Mouse (Mus musculus): ENCODE measurements around the gene Ddx23. TPM values are rescaled to one million over a fixed set of nuclear protein-coding genes. Genes with fewer than 3 reads are reported as not detected.
A peak's percentile ranks its signal among the peaks of the same experiment; 100 is the strongest.

Gene Ddx23
- polyA plus RNA-seq, 1 experiment from 2014 or later = 26.4 TPM

GRCm38 (mm10) chr15:98609331-98610130, 53.2 kb downstream of the Ddx23 start, which contains the start of gene Adcy6:
TSS of gene Adcy6 (minus strand) at chr15:98610076.
- Histone ChIP-seq H3K27me3 (replicated peaks) (no peaks in the 10 kb centered on the region), H3K36me3 (replicated peaks) (no peaks in the 10 kb centered on the region), H3K4me2 (peak within 1 kb of the TSS; percentile 74), H3K4me3 (peak within 1 kb of the TSS; percentile 87), H3K9ac (peak within 1 kb of the TSS; percentile 86), H3K4me1 (peaks cover 37% of the 10 kb centered on the region), H3K27ac (peak within 1 kb of the TSS; percentile 86), H3K9me3 (no peaks in the 10 kb centered on the region)
- ATAC-seq (replicated peaks) = peak; percentile 75
- 3% methylated on average over 66 of the region's 75 CpGs for WGBS

GRCm38 (mm10) chr15:98608784-98609250, 53.9 kb downstream of the Ddx23 start:
- Histone ChIP-seq H3K4me3 (peak overlapping the region; percentile 87), H3K4me2 (peak overlapping the region; percentile 74), H3K4me1 (peaks cover 37% of the 10 kb centered on the region), H3K9ac (peak overlapping the region; percentile 86), H3K27me3 (replicated peaks) (no peaks in the 10 kb centered on the region), H3K27ac (peak overlapping the region; percentile 86), H3K36me3 (replicated peaks) (peaks cover 5% of the 10 kb centered on the region; the same call in 1 of the 2 replicates), H3K9me3 (no peaks in the 10 kb centered on the region)
- 0% methylated on average over 9 of the region's 26 CpGs for WGBS
- ATAC-seq (replicated peaks) = peak; percentile 50; the same call in 1 of the 2 replicates

GRCm38 (mm10) chr15:98608058-98608783, 54.5 kb downstream of the Ddx23 start:
- Histone ChIP-seq H3K4me2 (peak overlapping the region; percentile 74), H3K4me3 (peak overlapping the region; percentile 87), H3K9ac (peak overlapping the region; percentile 86), H3K4me1 (peaks cover 40% of the 10 kb centered on the region), H3K27me3 (replicated peaks) (no peaks in the 10 kb centered on the region), H3K9me3 (no peaks in the 10 kb centered on the region), H3K36me3 (replicated peaks) (peaks cover 9% of the 10 kb centered on the region; the same call in 1 of the 2 replicates), H3K27ac (no peak overlapping the region)
- 10% methylated on average over 10 of the region's 10 CpGs for WGBS
- no peak for ATAC-seq (replicated peaks)

GRCm38 (mm10) chr15:98607557-98607956, 55.1 kb downstream of the Ddx23 start:
- Histone ChIP-seq H3K27ac (no peak overlapping the region), H3K9ac (0 out of 2 replicates have a peak overlapping the region, but pooled peaks have one; percentile 20)
- 25% methylated on average over 4 of the region's 4 CpGs for WGBS

GRCm38 (mm10) chr15:98606739-98607138, 56.0 kb downstream of the Ddx23 start:
- H3K27me3 ChIP-seq (replicated peaks) = no peaks in the 10 kb centered on the region
- H3K9ac ChIP-seq = no peak overlapping the region
- WGBS = 60% methylated on average over 9 of the region's 9 CpGs
- H3K4me3 ChIP-seq = no peak overlapping the region
- no peak overlapping the region for H3K4me2 ChIP-seq
- H3K4me1 ChIP-seq = peaks cover 49% of the 10 kb centered on the region
- no peak overlapping the region for H3K27ac ChIP-seq
- H3K36me3 ChIP-seq (replicated peaks) = peaks cover 16% of the 10 kb centered on the region; the same call in 1 of the 2 replicates
- ATAC-seq (replicated peaks) = no peak
- H3K9me3 ChIP-seq = no peaks in the 10 kb centered on the region

More at GRCm38 (mm10) chr15:98607557-98607956, 55.1 kb downstream of the Ddx23 start:
- Histone ChIP-seq H3K4me3 (peak overlapping the region; percentile 87; the same call in 1 of the 2 replicates), H3K4me1 (peaks cover 46% of the 10 kb centered on the region), H3K27me3 (replicated peaks) (no peaks in the 10 kb centered on the region), H3K36me3 (replicated peaks) (peaks cover 16% of the 10 kb centered on the region; the same call in 1 of the 2 replicates), H3K4me2 (peak overlapping the region; percentile 74), H3K9me3 (no peaks in the 10 kb centered on the region)
- no peak for ATAC-seq (replicated peaks)

GRCm38 (mm10) chr15:98606051-98606536, 56.6 kb downstream of the Ddx23 start:
- H3K4me3 ChIP-seq = no peak overlapping the region
- no peak overlapping the region for H3K9ac ChIP-seq
- ATAC-seq (replicated peaks) = no peak
- H3K9me3 ChIP-seq = no peaks in the 10 kb centered on the region
- H3K4me1 ChIP-seq = peaks cover 49% of the 10 kb centered on the region
- no peaks in the 10 kb centered on the region for H3K27me3 ChIP-seq (replicated peaks)
- H3K36me3 ChIP-seq (replicated peaks) = peaks cover 16% of the 10 kb centered on the region; the same call in 1 of the 2 replicates
- H3K27ac ChIP-seq = no peak overlapping the region
- WGBS = 93% methylated on average over 12 of the region's 12 CpGs
- no peak overlapping the region for H3K4me2 ChIP-seq

DNA sequence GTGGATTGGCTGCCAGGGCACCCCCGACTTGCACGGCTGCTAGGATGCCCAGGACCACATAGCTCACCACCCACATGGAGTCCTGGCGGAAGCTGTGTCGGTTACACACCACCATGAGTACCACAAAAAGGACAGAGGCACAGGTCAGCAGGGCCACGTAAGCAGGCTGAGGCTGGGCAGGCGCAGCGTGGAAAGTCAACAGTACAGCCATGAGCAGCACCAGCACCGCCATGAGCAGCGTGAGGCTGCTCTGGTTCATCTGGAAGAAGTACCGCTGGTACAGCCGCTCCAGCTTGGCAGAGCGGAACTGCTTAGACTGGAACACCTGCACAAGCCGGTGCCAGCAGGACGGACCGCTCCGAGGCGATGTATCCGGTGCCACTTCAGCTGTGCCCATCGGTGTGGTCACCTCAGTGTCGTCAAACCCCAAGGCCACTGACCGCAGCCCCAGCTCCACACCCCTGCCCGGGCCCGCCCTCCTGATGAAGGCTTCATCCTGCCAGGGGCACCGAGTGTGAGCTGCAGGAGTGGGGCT, 58.6 kb downstream of the Ddx23 start:
- H3K4me3 ChIP-seq = no peak overlapping the region
- peaks cover 41% of the 10 kb centered on the region for H3K4me1 ChIP-seq
- no peaks in the 10 kb centered on the region for H3K27me3 ChIP-seq (replicated peaks)
- 95% methylated on average over 24 of the region's 24 CpGs for WGBS
- no peaks in the 10 kb centered on the region for H3K9me3 ChIP-seq
- H3K4me2 ChIP-seq = no peak overlapping the region
- H3K27ac ChIP-seq = no peak overlapping the region
- ATAC-seq (replicated peaks) = no peak
- H3K9ac ChIP-seq = no peak overlapping the region
- H3K36me3 ChIP-seq (replicated peaks) = peaks cover 16% of the 10 kb centered on the region; the same call in 1 of the 2 replicates

DNA sequence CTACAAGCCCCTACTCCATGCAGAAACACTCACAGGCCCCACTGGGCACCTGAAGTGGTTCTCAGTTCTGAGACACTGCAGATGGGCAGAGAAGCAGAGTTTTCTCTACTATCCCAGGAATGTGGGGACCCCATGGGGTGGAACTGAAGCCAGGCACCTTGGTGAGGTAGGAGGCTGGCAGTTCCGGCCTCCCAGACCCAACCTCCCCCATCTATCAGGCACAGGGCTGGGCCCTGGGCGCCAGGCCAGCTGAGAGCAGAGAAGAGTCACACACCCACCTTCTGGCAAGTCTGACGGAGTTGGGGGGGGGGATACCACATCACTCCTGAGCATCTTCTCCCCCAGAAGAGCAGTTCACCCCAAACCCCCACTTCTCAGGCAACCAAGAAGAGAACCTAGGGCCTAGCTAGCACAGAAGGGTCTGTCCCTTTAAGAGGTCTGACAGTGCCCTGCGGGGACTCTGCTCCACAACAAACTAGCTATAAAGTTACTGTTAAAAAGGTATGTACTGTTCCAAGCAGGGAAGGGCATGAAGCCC, 59.7 kb downstream of the Ddx23 start:
- no peaks in the 10 kb centered on the region for H3K9me3 ChIP-seq
- no peaks in the 10 kb centered on the region for H3K27me3 ChIP-seq (replicated peaks)
- H3K9ac ChIP-seq = no peak overlapping the region
- H3K4me1 ChIP-seq = peaks cover 33% of the 10 kb centered on the region
- H3K4me2 ChIP-seq = no peak overlapping the region; the same call in 1 of the 2 replicates
- WGBS = 72% methylated on average over 4 of the region's 4 CpGs
- H3K4me3 ChIP-seq = no peak overlapping the region
- H3K36me3 ChIP-seq (replicated peaks) = peaks cover 20% of the 10 kb centered on the region; the same call in 1 of the 2 replicates
- no peak for ATAC-seq (replicated peaks)
- no peak overlapping the region for H3K27ac ChIP-seq

DNA sequence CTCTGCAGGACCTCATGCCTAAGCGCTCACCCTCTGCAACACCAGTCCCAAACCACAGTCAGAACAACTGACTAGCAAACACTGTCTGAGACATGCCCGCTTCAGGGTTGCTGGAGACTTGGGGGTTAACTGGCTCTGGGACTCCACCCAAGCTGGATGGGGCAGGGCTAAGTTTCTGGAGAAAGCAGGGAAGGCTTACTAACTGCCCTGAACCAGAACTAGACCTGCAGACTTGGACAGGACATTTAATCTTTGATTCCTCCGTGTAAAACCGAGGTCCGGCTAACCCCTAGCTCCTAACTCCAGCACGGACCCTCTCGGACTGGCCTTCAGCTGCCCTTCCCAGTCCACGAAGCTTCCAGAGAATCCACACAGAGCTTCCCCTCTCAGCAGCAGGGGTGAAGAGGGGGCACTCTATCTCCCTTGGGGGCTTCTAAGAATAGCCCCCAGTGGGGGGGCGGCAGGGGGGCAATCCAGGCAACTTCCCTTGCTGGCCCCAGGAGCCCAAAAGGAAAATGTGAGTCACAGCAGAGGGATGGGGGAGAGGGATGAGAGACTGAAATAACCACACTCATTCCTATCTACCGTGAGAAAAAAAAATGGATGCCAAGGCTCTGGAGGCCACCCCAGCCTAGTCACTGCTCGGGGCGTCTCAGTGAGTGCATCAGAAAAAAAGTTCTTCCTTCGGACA, 60.4 kb downstream of the Ddx23 start:
- peak overlapping the region; percentile 8; the same call in 1 of the 2 replicates for H3K4me2 ChIP-seq
- no peaks in the 10 kb centered on the region for H3K9me3 ChIP-seq
- peaks cover 26% of the 10 kb centered on the region for H3K4me1 ChIP-seq
- no peak overlapping the region for H3K9ac ChIP-seq
- no peak overlapping the region for H3K27ac ChIP-seq
- H3K36me3 ChIP-seq (replicated peaks) = peaks cover 24% of the 10 kb centered on the region; the same call in 1 of the 2 replicates
- WGBS = 62% methylated on average over 13 of the region's 13 CpGs
- H3K4me3 ChIP-seq = no peak overlapping the region
- no peak for ATAC-seq (replicated peaks)
- no peaks in the 10 kb centered on the region for H3K27me3 ChIP-seq (replicated peaks)

DNA sequence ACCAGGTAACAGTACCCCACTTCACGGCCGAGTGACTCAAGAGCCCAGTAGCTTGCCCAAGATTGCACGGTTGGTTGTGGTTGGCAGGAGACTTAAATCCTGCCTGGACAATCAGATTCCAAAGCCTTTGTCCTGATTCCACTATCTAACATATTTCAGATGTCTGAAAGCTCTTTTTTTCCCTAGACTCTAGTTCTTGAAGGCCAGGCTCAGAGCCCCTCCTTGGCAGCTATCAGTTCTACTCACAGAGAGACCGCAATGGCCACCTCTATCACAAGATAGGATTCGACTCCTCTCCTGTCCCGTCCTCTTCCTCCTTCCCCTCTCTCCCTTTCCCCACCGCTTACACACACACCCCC, 60.9 kb downstream of the Ddx23 start:
- Histone ChIP-seq H3K27ac (no peak overlapping the region), H3K9ac (no peak overlapping the region), H3K4me3 (no peak overlapping the region), H3K36me3 (replicated peaks) (peaks cover 28% of the 10 kb centered on the region; the same call in 1 of the 2 replicates), H3K27me3 (replicated peaks) (no peaks in the 10 kb centered on the region), H3K4me2 (no peak overlapping the region), H3K9me3 (no peaks in the 10 kb centered on the region), H3K4me1 (peaks cover 21% of the 10 kb centered on the region)
- no peak for ATAC-seq (replicated peaks)
- WGBS = 77% methylated on average over 7 of the region's 7 CpGs

GRCm38 (mm10) chr15:98600036-98600709, 62.5 kb downstream of the Ddx23 start:
- H3K36me3 ChIP-seq (replicated peaks) = peaks cover 38% of the 10 kb centered on the region
- 80% methylated on average over 12 of the region's 12 CpGs for WGBS

More at GRCm38 (mm10) chr15:98600036-98600709, 62.5 kb downstream of the Ddx23 start:
- Histone ChIP-seq H3K27me3 (replicated peaks) (no peaks in the 10 kb centered on the region), H3K27ac (no peak overlapping the region), H3K9ac (no peak overlapping the region), H3K9me3 (no peaks in the 10 kb centered on the region), H3K4me3 (no peak overlapping the region), H3K4me1 (peaks cover 13% of the 10 kb centered on the region), H3K4me2 (no peak overlapping the region)
- ATAC-seq (replicated peaks) = no peak
